ENCODE assay signal across 9 mouse cellular contexts in genomic region chr19:5151331-5151730, GRCm38 (mm10). TPM values are rescaled to one million over a fixed set of nuclear protein-coding genes. Genes with fewer than 3 reads are reported as not detected.
DNase-seq lines count a peak whose midpoint lies in the region; ATAC-seq and TF ChIP-seq lines count a peak whose summit lies in the region.
"Had no signal": no experiment of that assay in that cellular context is flagged by ENCODE, and none has a peak within 500 bp of the region (broad histone marks: within the 10 kb centered on the region; RNA-seq: fewer than 3 reads in every experiment).

No protein-coding gene starts in this region.

- no peak overlapping the region for H3K9ac ChIP-seq in forebrain, embryonic 15.5 days (replicated peaks)
- H3K9ac ChIP-seq in limb, embryonic 14.5 days (ENCODE audit: low read depth, low read length, severe bottlenecking): no peak overlapping the region
- H3K9ac ChIP-seq in neural tube, embryonic 13.5 days: no peak overlapping the region
- H3K9ac ChIP-seq: heart, embryonic 13.5 days had no signal

- WGBS in forebrain, embryonic 15.5 days: 36% methylated on average over 3 of the region's 3 CpGs
- WGBS in limb, embryonic 14.5 days: 52% methylated on average over 3 of the region's 3 CpGs
- 32% methylated on average over 3 of the region's 3 CpGs for WGBS in neural tube, embryonic 13.5 days

- H3K4me3 ChIP-seq in forebrain, embryonic 15.5 days: no peak overlapping the region
- H3K4me3 ChIP-seq in limb, embryonic 14.5 days (replicated peaks; ENCODE audit: low read length): no peak overlapping the region
- no peak overlapping the region for H3K4me3 ChIP-seq in neural tube, embryonic 13.5 days
- H3K4me3 ChIP-seq: heart, embryonic 13.5 days had no signal

- H3K36me3 ChIP-seq in forebrain, embryonic 15.5 days: peaks cover 15% of the 10 kb centered on the region
- peaks cover 62% of the 10 kb centered on the region for H3K36me3 ChIP-seq in limb, embryonic 14.5 days (ENCODE audit: control insufficient read depth, insufficient read depth, low read length)
- peaks cover 48% of the 10 kb centered on the region for H3K36me3 ChIP-seq in neural tube, embryonic 13.5 days

- H3K27ac ChIP-seq in forebrain, embryonic 15.5 days (replicated peaks): peak overlapping the region; percentile 46; the same call in 1 of the 2 replicates
- H3K27ac ChIP-seq in limb, embryonic 14.5 days (replicated peaks; ENCODE audit: low read depth, low read length): no peak overlapping the region
- H3K27ac ChIP-seq in neural tube, embryonic 13.5 days (replicated peaks): peak overlapping the region; percentile 6
- H3K27ac ChIP-seq: heart, embryonic 13.5 days had no signal

- no peaks in the 10 kb centered on the region for H3K9me3 ChIP-seq in forebrain, embryonic 15.5 days
- no peaks in the 10 kb centered on the region for H3K9me3 ChIP-seq in limb, embryonic 14.5 days (ENCODE audit: control insufficient read depth, low read length)
- no peaks in the 10 kb centered on the region for H3K9me3 ChIP-seq in neural tube, embryonic 13.5 days
- H3K9me3 ChIP-seq: heart, embryonic 13.5 days had no signal

- H3K4me1 ChIP-seq in forebrain, embryonic 15.5 days: no peaks in the 10 kb centered on the region
- H3K4me1 ChIP-seq in limb, embryonic 14.5 days (ENCODE audit: control insufficient read depth, insufficient read depth, low read length): no peaks in the 10 kb centered on the region
- H3K4me1 ChIP-seq in neural tube, embryonic 13.5 days (replicated peaks): 0 out of 2 replicates have a peak, but pooled peaks cover 3% of the 10 kb centered on the region
- H3K4me1 ChIP-seq: heart, embryonic 13.5 days had no signal

- TF ChIP-seq POLR2A in limb, embryonic 14.5 days (IDR thresholded peaks at IDR 0.05; ENCODE audit: borderline replicate concordance, extremely low read depth, insufficient read depth, insufficient read length): no peak

- peak; percentile 25 for DNase-seq in urinary bladder, postnatal 25 days (ENCODE audit: low spot score)
- no peak for DNase-seq in urinary bladder, adult 2 months (ENCODE audit: low spot score)
- DNase-seq in kidney, adult 8-10 months: peak; percentile 22 to 58
- DNase-seq in limb, embryonic 14.5 days (ENCODE audit: low spot score): peak; percentile 56
- peak; percentile 67 for DNase-seq in thymus, postnatal 0 days (ENCODE audit: low spot score)

- H3K27me3 ChIP-seq in forebrain, embryonic 15.5 days: no peaks in the 10 kb centered on the region
- H3K27me3 ChIP-seq in limb, embryonic 14.5 days (ENCODE audit: control insufficient read depth, insufficient read depth, low read length): no peaks in the 10 kb centered on the region
- H3K27me3 ChIP-seq in neural tube, embryonic 13.5 days: no peaks in the 10 kb centered on the region
- H3K27me3 ChIP-seq: heart, embryonic 13.5 days had no signal

- H3K4me2 ChIP-seq in forebrain, embryonic 15.5 days (replicated peaks): no peak overlapping the region
- no peak overlapping the region for H3K4me2 ChIP-seq in limb, embryonic 14.5 days (replicated peaks; ENCODE audit: low read depth, low read length, severe bottlenecking)
- no peak overlapping the region for H3K4me2 ChIP-seq in neural tube, embryonic 13.5 days
- H3K4me2 ChIP-seq: heart, embryonic 13.5 days had no signal

- peak; percentile 90; the same call in 1 of the 2 replicates for ATAC-seq in cerebellum, adult (ENCODE audit: insufficient number of reproducible peaks, low FRiP score, low TSS enrichment)
- ATAC-seq in forebrain, embryonic 15.5 days (replicated peaks): no peak; the same call in 1 of the 2 replicates
- ATAC-seq in limb, embryonic 14.5 days (ENCODE audit: low FRiP score, low read depth): no peak
- peak; percentile 74 for ATAC-seq in neural tube, embryonic 13.5 days (ENCODE audit: low read depth)

RNA-seq across cellular contexts. Expression of gene Klc2, which starts 33.0 kb away (rescaled TPM):
- 28.0 and 30.5 TPM in 2 replicates for polyA plus RNA-seq in urinary bladder, adult 2 months (2012; rRNA removed)
- polyA plus RNA-seq in forebrain, embryonic 15.5 days (2015; fragmentation: Nextera tagmentation; extraction: Ambion mirVana): 47.0 and 50.9 TPM in 2 replicates
- 45.8 and 54.0 TPM in 2 replicates for polyA plus RNA-seq in limb, embryonic 14.5 days (2012; rRNA removed)
- polyA plus RNA-seq in limb, embryonic 14.5 days (2014; fragmentation: Nextera tagmentation; extraction: Ambion mirVana): 14.9 and 16.3 TPM in 2 replicates
- polyA plus RNA-seq in neural tube, embryonic 13.5 days (2015; fragmentation: Nextera tagmentation; extraction: Ambion mirVana): 73.7 and 80.2 TPM in 2 replicates
- 6.6 and 8.7 TPM in 2 replicates for polyA plus RNA-seq in thymus, postnatal 0 days (2015; fragmentation: Nextera tagmentation; extraction: Ambion mirVana)

RNA-seq across cellular contexts. Expression of gene Rab1b, which starts 44.5 kb away (rescaled TPM):
- polyA plus RNA-seq in urinary bladder, adult 2 months (2012; rRNA removed): 148 and 154 TPM in 2 replicates
- 243 and 248 TPM in 2 replicates for polyA plus RNA-seq in forebrain, embryonic 15.5 days (2015; fragmentation: Nextera tagmentation; extraction: Ambion mirVana)
- 192 and 235 TPM in 2 replicates for polyA plus RNA-seq in limb, embryonic 14.5 days (2012; rRNA removed)
- 249 and 255 TPM in 2 replicates for polyA plus RNA-seq in limb, embryonic 14.5 days (2014; fragmentation: Nextera tagmentation; extraction: Ambion mirVana)
- 211 and 234 TPM in 2 replicates for polyA plus RNA-seq in neural tube, embryonic 13.5 days (2015; fragmentation: Nextera tagmentation; extraction: Ambion mirVana)
- 246 and 252 TPM in 2 replicates for polyA plus RNA-seq in thymus, postnatal 0 days (2015; fragmentation: Nextera tagmentation; extraction: Ambion mirVana)

RNA-seq across cellular contexts. Expression of gene Cnih2, which starts 53.0 kb away (rescaled TPM):
- polyA plus RNA-seq in urinary bladder, adult 2 months (2012; rRNA removed): 1.5 TPM in 2 replicates
- 324 and 348 TPM in 2 replicates for polyA plus RNA-seq in forebrain, embryonic 15.5 days (2015; fragmentation: Nextera tagmentation; extraction: Ambion mirVana)
- 40.8 and 60.9 TPM in 2 replicates for polyA plus RNA-seq in limb, embryonic 14.5 days (2012; rRNA removed)
- polyA plus RNA-seq in limb, embryonic 14.5 days (2014; fragmentation: Nextera tagmentation; extraction: Ambion mirVana): 40.5 and 45.1 TPM in 2 replicates
- 267 and 318 TPM in 2 replicates for polyA plus RNA-seq in neural tube, embryonic 13.5 days (2015; fragmentation: Nextera tagmentation; extraction: Ambion mirVana)
- polyA plus RNA-seq in thymus, postnatal 0 days (2015; fragmentation: Nextera tagmentation; extraction: Ambion mirVana): 0.91 and 1.2 TPM in 2 replicates

Comparison
In these comparisons a context has a peak if more than half of its experiments do, and no peak if none do; other contexts are left out.
1. ATAC-seq: peak in cerebellum, adult (single experiment) and neural tube, embryonic 13.5 days (single experiment); none in forebrain, embryonic 15.5 days (single experiment) and limb, embryonic 14.5 days (single experiment).
2. RNA of gene Cnih2, which starts 53.0 kb away (polyA plus RNA-seq): 324 to 348 TPM in forebrain, embryonic 15.5 days, 267 to 318 TPM in neural tube, embryonic 13.5 days and 40.5 to 60.9 TPM in limb, embryonic 14.5 days; 1.5 TPM in urinary bladder, adult 2 months and 0.91 to 1.2 TPM in thymus, postnatal 0 days; every median in the first group is over 10 times any median in the second.